ENCODE assay signal across 12 mouse cellular contexts in the genomic region with DNA sequence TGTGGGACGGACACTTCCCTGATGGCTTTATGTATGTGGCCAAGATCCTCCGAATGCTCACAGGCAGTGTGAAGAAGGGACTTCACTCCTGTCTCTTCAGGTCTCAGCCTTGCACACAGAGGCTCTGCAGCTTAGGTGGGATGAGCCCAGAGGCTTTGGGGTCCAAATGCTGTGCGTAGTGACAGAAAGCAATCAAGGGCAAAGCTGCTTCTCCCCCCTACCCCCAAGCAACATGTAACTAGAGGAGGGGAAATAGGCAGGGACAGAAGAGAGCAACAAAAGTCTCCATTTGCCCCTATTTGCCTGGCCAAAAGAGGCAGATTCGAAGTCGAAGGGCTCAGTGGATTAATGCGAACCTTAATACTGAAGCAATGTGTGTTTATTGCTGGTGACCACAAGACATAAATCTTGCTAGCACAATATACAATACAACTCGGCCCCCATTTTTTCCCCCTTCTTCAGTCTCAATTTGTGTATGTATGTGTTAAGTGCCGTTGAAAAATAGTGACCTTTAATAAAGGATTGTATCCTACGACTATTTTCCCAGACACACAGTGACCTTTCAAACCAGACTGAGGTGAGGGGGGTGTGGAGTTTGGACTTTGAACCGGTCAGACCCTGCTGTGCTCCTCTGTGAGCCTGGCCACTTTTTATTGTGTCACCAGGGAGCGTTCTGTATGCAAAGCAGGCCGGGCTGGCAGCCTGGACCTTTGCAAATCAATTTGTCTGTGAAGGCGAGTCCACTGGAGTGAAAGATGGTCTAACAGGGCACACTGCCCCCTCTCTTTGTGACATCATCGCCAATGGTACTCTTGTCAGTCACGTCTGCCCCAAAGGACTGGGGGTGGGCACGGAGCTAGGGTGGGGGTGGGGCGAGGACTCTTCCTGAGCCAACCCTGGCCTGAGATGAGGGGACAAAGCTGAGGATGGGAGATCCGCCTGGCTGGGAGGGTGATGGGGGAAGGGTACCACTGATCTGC.
DNase-seq lines count a peak whose midpoint lies in the region; ATAC-seq and TF ChIP-seq lines count a peak whose summit lies in the region.
"Had no signal": no experiment of that assay in that cellular context is flagged by ENCODE, and none has a peak within 500 bp of the region (broad histone marks: within the 10 kb centered on the region; RNA-seq: fewer than 3 reads in every experiment).

No protein-coding gene starts in this region.

- TF ChIP-seq POLR2A in ES-Bruce4 (IDR thresholded peaks at IDR 0.05; ENCODE audit: insufficient read depth, low read length) = no peak

- no peaks in the 10 kb centered on the region for H3K27me3 ChIP-seq in ES-Bruce4 (ENCODE audit: control insufficient read depth, insufficient read depth, low read length, poor library complexity, severe bottlenecking)
- H3K27me3 ChIP-seq in forebrain, embryonic 11.5 days (ENCODE audit: control insufficient read depth, insufficient read depth, low read length) = no peaks in the 10 kb centered on the region; the same call in 1 of the 2 replicates
- H3K27me3 ChIP-seq in liver, postnatal 0 days (ENCODE audit: insufficient read depth, low read length) = no peaks in the 10 kb centered on the region
- H3K27me3 ChIP-seq: CH12.LX had no signal

- 7% methylated on average over 18 of the region's 18 CpGs for WGBS in forebrain, embryonic 11.5 days
- 47% methylated on average over 18 of the region's 18 CpGs for WGBS in liver, postnatal 0 days (ENCODE audit: insufficient replicate concordance)

- TF ChIP-seq CTCF in ES-Bruce4 (IDR thresholded peaks at IDR 0.05; ENCODE audit: low read depth, low read length) = no peak
- TF ChIP-seq CTCF in liver, postnatal 0 days (IDR thresholded peaks at IDR 0.05; ENCODE audit: low read depth) = peak; percentile 12; the same call in 1 of the 2 replicates

- no peak overlapping the region for H3K4me3 ChIP-seq in ES-Bruce4 (ENCODE audit: low read depth, low read length)
- H3K4me3 ChIP-seq in forebrain, embryonic 11.5 days (ENCODE audit: low read depth, low read length) = no peak overlapping the region
- H3K4me3 ChIP-seq in liver, postnatal 0 days (ENCODE audit: low read depth, low read length) = no peak overlapping the region
- H3K4me3 ChIP-seq: gastrocnemius, adult 2 months had no signal

- H3K9me3 ChIP-seq in ES-Bruce4 (replicated peaks; ENCODE audit: control insufficient read depth, insufficient read depth, low read length, poor library complexity, severe bottlenecking) = no peaks in the 10 kb centered on the region
- no peaks in the 10 kb centered on the region for H3K9me3 ChIP-seq in forebrain, embryonic 11.5 days (ENCODE audit: control insufficient read depth, low read length)
- H3K9me3 ChIP-seq in liver, postnatal 0 days (ENCODE audit: low read length) = no peaks in the 10 kb centered on the region

- ATAC-seq in forebrain, embryonic 11.5 days (replicated peaks; ENCODE audit: low FRiP score) = peak; percentile 86
- ATAC-seq in liver, postnatal 0 days = peak; percentile 99

- peak; percentile 76 for DNase-seq in forebrain, embryonic 11.5 days (ENCODE audit: low spot score)
- DNase-seq in kidney, adult 9 months = peak; percentile 85
- DNase-seq in liver, postnatal 0 days = peak; percentile 76
- no peak for DNase-seq in spleen, postnatal 36 days (ENCODE audit: low spot score in 2 of 2)
- no peak for DNase-seq in left cerebral cortex, adult 11 months (ENCODE audit: low spot score)
- DNase-seq in gastrocnemius, postnatal 10 days = no peak
- no peak for DNase-seq in layer of hippocampus, adult 9-11 months
- DNase-seq: gastrocnemius, adult 2 months; lung, adult 2 months; right cerebral cortex, postnatal 4 days had no signal

- H3K36me3 ChIP-seq in ES-Bruce4 (ENCODE audit: control insufficient read depth, insufficient read depth, low read length, poor library complexity, severe bottlenecking) = no peaks in the 10 kb centered on the region
- H3K36me3 ChIP-seq in forebrain, embryonic 11.5 days (ENCODE audit: control insufficient read depth, insufficient read depth, low read length) = no peaks in the 10 kb centered on the region
- no peaks in the 10 kb centered on the region for H3K36me3 ChIP-seq in liver, postnatal 0 days (replicated peaks; ENCODE audit: insufficient read depth, low read length)

- H3K4me2 ChIP-seq in forebrain, embryonic 11.5 days (ENCODE audit: low read depth, low read length, severe bottlenecking) = peak overlapping the region; percentile 34; the same call in 1 of the 2 replicates
- H3K4me2 ChIP-seq in liver, postnatal 0 days (ENCODE audit: low read depth, low read length) = 0 out of 2 replicates have a peak overlapping the region, but pooled peaks have one; percentile 36

- H3K9ac ChIP-seq in ES-Bruce4 (ENCODE audit: low read depth, poor library complexity, severe bottlenecking) = no peak overlapping the region
- no peak overlapping the region for H3K9ac ChIP-seq in forebrain, embryonic 11.5 days (ENCODE audit: low read length)
- H3K9ac ChIP-seq in liver, postnatal 0 days (replicated peaks) = no peak overlapping the region

- H3K4me1 ChIP-seq in ES-Bruce4 (ENCODE audit: control insufficient read depth, insufficient read depth, low read length) = peaks cover 4% of the 10 kb centered on the region
- H3K4me1 ChIP-seq in forebrain, embryonic 11.5 days (replicated peaks; ENCODE audit: control insufficient read depth, insufficient read depth, low read length) = peaks cover 19% of the 10 kb centered on the region
- H3K4me1 ChIP-seq in liver, postnatal 0 days (ENCODE audit: insufficient read depth) = no peaks in the 10 kb centered on the region

- H3K27ac ChIP-seq in ES-Bruce4 (ENCODE audit: insufficient read depth, low read length) = no peak overlapping the region
- peak overlapping the region; percentile 70 for H3K27ac ChIP-seq in forebrain, embryonic 11.5 days (ENCODE audit: low read depth, low read length)
- peak overlapping the region; percentile 57 for H3K27ac ChIP-seq in liver, postnatal 0 days (ENCODE audit: low read depth)
- H3K27ac ChIP-seq: gastrocnemius, adult 2 months had no signal

- peak; percentile 38; the same call in 1 of the 2 replicates for TF ChIP-seq EP300 in ES-Bruce4 (IDR thresholded peaks at IDR 0.05; ENCODE audit: insufficient read depth, low read depth, low read length)
- TF ChIP-seq EP300 in liver, postnatal 0 days (IDR thresholded peaks at IDR 0.05; ENCODE audit: low read depth) = peak; percentile 56; the same call in 1 of the 2 replicates

Comparison
In these comparisons a context has a peak if more than half of its experiments do, and no peak if none do; other contexts are left out.
1. DNase-seq: peak in forebrain, embryonic 11.5 days (single experiment), kidney, adult 9 months (single experiment) and liver, postnatal 0 days (single experiment); none in spleen, postnatal 36 days (0 of 2), left cerebral cortex, adult 11 months (single experiment), gastrocnemius, postnatal 10 days (single experiment) and layer of hippocampus, adult 9-11 months (single experiment).